Mouse (Mus musculus) embryonic facial prominence, embryonic 14.5 days (tissue): ENCODE results near the gene Pam. TPM values are rescaled to one million over a fixed set of nuclear protein-coding genes. Genes with fewer than 3 reads are reported as not detected.

Experiments used
- ATAC-seq: fragments of 200-750 bp; cut with Nextera tagmentation; 2 replicates; pipeline ENCODE4 v1.8.0; 2017; ENCODE audit warnings: low read depth, moderate number of reproducible peaks, moderate TSS enrichment
- DNase-seq: peaks from one replicate; pipeline ENCODE4 v3.0.0-alpha.2; 2015; ENCODE audit warnings: low spot score
- H3K27ac ChIP-seq: fragments of 300-500 bp; sonication (generic); replicated peaks from 2 replicates; pipeline ENCODE4 v1.5.1; 2014; ENCODE audit warnings: low read depth, mild to moderate bottlenecking, low read length, moderate library complexity
- H3K27me3 ChIP-seq: fragments of 300-500 bp; sonication (generic); replicated peaks from 2 replicates; pipeline ENCODE4 v1.6.1; 2014; ENCODE audit warnings: low read length; ENCODE audit not compliant: control insufficient read depth, insufficient read depth
- H3K36me3 ChIP-seq: fragments of 300-500 bp; sonication (generic); 2 replicates; pipeline ENCODE4 v1.6.1; 2014; ENCODE audit warnings: low read length, mixed read lengths; ENCODE audit not compliant: control insufficient read depth, insufficient read depth
- H3K4me1 ChIP-seq: fragments of 300-500 bp; sonication (generic); 2 replicates; pipeline ENCODE4 v1.6.1; 2014; ENCODE audit warnings: antibody characterized with exemption, low read length; ENCODE audit not compliant: control insufficient read depth, insufficient read depth
- H3K4me2 ChIP-seq: fragments of 300-500 bp; sonication (generic); 2 replicates; pipeline ENCODE4 v1.6.1; 2014; ENCODE audit warnings: low read depth, mild to moderate bottlenecking, low read length, moderate library complexity, mixed read lengths
- H3K4me3 ChIP-seq: fragments of 300-500 bp; sonication (generic); 2 replicates; pipeline ENCODE4 v1.5.1; 2014; ENCODE audit warnings: low read depth, mild to moderate bottlenecking, low read length
- H3K9ac ChIP-seq: fragments of 300-500 bp; sonication (generic); 2 replicates; pipeline ENCODE4 v1.6.1; 2014; ENCODE audit warnings: low read depth, mild to moderate bottlenecking, low read length, moderate library complexity, mixed read lengths
- H3K9me3 ChIP-seq: fragments of 300-500 bp; sonication (generic); 2 replicates; pipeline ENCODE4 v1.6.1; 2016; ENCODE audit warnings: low read length; ENCODE audit not compliant: control insufficient read depth
- WGBS: fragments of 180-500 bp; shearing (Covaris S2); extraction: QIAGEN DNeasy Blood & Tissue Kit; methylation state at CpG from one replicate; pipeline ENCODE4 v1.1.7; 2014; 5-methylcytosine and 5-hydroxymethylcytosine counted together
- polyA plus RNA-seq: library from polyadenylated mRNA; unstranded; fragments of >200 nt; fragmentation: Nextera tagmentation; extraction: Ambion mirVana; gene quantifications from 2 replicates; pipeline ENCODE4 v1.2.1, GENCODE M21; 2014

Gene Pam
- 47.1 and 50.1 TPM in 2 replicates for polyA plus RNA-seq

DNA sequence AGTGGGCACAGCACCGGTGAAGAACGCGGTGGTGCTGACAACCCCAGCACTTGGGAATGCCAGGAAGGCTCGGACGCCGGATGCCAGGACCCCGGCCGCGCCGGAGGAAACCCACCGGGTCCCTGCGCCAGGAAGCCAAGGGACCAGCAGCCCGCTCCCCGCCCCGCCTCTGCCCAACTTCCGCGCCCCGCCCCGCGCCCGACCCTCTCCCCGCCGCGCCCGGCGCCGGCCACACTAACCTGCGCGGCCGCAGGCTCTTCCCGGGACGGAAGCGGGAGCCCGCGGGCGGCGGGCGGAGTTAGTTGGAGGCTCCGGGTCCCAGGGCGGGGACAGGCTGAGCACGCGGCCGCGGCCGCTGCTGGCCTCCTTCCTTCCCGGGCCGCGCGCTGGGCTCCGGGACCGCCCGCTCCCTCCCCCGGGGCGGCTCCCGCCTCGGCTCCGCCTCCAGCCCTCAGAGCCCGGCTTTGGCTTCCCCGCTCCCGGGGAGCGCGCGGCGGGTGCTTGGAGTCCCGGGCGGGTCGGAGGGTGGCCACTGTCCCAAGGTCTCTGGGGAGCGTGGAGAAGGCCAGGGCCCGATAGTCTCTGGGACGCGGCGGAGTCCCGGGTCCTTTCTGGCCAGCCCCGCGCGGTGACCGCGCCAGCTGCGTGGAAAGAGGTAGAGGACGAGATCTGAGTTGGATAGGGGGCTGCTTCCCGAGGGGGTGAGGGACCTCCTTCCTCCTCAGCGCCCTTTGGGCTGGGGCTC lies at the start of gene Pam:
Gene Pam, minus strand, starts transcription at position 401 of the 745 bp plus-strand sequence.
- WGBS: 0% methylated on average over 17 of the region's 82 CpGs
- peak; percentile 97 for ATAC-seq
- Histone ChIP-seq H3K27ac (peak within 1 kb of the TSS; percentile 80), H3K4me1 (peaks cover 6% of the 10 kb centered on the region; the same call in 1 of the 2 replicates), H3K4me2 (peak within 1 kb of the TSS; percentile 83), H3K36me3 (no peaks in the 10 kb centered on the region), H3K4me3 (peak within 1 kb of the TSS; percentile 78), H3K9me3 (no peaks in the 10 kb centered on the region), H3K27me3 (no peaks in the 10 kb centered on the region), H3K9ac (peak within 1 kb of the TSS; percentile 81)
- peak; percentile 92 for DNase-seq

- Histone ChIP-seq H3K9me3 (peaks cover 4% of the 10 kb centered on the region; the same call in 1 of the 2 replicates), H3K9ac (no peak overlapping the region), H3K27me3 (no peaks in the 10 kb centered on the region), H3K36me3 (no peaks in the 10 kb centered on the region), H3K4me3 (no peak overlapping the region), H3K4me2 (no peak overlapping the region), H3K27ac (no peak overlapping the region), H3K4me1 (no peaks in the 10 kb centered on the region)
- WGBS: 94% methylated on average over 1 of the region's 1 CpGs
- DNase-seq (no peak), ATAC-seq (no peak)
Measured at GRCm38 (mm10) chr1:98144845-98145244, 49.4 kb upstream of the Pam start.

DNA sequence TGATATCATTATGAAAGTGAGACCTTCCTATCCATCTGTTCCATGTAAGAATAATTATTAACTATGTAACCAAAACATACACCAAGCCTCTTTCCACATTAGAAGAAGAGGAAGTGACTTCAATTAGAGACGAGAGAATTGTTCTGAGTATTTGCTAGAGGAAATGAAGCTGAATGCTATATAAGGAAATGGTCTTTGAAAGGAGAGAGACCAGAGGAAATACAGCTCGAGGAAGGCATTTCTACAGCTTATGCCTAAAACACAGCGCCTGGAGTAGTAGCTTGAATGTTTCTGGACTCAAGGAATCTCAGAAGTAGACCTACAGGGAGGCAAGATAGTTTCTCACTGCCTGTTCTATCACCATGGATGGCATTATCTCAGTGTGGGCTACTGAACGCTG lies 35.8 kb upstream of the Pam start:
- H3K9me3 ChIP-seq: no peaks in the 10 kb centered on the region
- H3K4me2 ChIP-seq: no peak overlapping the region
- DNase-seq (no peak), ATAC-seq (no peak)
- no peak overlapping the region; the same call in 1 of the 2 replicates for H3K27ac ChIP-seq
- H3K4me1 ChIP-seq: no peaks in the 10 kb centered on the region
- no peak overlapping the region for H3K9ac ChIP-seq
- no peaks in the 10 kb centered on the region for H3K27me3 ChIP-seq
- 65% methylated on average over 4 of the region's 4 CpGs for WGBS
- H3K4me3 ChIP-seq: no peak overlapping the region
- no peaks in the 10 kb centered on the region for H3K36me3 ChIP-seq

DNA sequence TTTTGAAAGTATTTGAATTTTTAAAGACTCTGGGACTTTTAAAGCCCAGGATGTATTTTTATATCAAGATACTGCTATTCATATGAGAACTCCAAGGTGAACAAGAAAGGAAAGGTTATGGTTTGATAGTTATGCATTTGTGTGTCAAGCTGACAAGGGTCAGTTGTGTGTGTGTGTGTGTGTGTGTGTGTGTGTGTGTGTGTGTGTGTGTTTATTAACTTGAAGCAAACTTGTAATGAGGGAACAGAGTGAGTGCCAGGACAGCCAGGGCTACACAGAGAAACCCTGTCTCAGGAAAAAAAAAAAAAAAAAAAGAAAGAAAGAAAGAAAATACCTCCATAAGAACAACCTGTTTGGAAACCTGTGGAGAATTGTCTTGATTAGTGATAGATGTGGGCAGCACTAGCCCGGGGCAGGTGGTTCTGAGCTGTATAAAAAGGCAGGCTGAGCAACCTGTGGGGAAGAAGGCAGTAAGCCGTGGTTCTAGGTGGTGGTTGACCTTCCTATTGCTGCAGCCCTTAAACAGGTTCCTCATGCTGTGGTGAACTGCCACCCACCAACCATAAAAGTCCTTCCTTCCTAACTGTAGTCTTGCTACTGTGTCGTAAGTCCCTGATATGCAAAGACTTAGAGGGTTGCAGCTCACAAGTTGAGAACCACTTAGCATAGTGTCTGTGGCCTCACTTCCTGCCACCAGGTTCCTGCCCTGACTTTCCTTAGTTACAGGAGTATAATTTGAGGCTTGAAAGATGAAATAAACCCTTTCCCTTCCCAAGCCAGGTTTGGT lies 34.3 kb upstream of the Pam start:
- no peak overlapping the region for H3K4me2 ChIP-seq

DNA sequence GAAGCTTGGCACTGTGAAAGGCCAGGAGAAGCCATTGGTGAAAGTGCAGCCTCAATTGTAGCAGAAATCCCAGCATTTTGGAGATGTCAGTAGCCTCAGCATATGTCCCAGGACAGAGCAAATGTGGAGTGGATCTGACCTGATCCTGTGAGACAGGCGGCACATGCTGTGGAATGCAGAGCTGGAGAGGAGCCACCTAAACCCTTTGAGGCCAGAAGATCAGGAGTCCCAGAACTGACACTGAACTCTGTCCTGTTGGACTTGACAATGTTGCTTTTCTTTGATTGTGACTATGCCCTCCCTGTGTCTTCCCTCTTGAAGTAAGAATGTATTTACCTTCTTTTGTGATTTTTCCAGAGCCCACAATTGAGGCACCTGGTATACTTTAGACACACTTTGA lies 33.7 kb upstream of the Pam start:
- Histone ChIP-seq H3K4me2 (no peak overlapping the region), H3K4me1 (no peaks in the 10 kb centered on the region), H3K9me3 (no peaks in the 10 kb centered on the region), H3K4me3 (no peak overlapping the region), H3K27me3 (no peaks in the 10 kb centered on the region), H3K36me3 (no peaks in the 10 kb centered on the region), H3K27ac (no peak overlapping the region), H3K9ac (no peak overlapping the region)
- DNase-seq (no peak), ATAC-seq (no peak)
- 73% methylated on average over 1 of the region's 1 CpGs for WGBS

More for the DNA sequence above, 34.3 kb upstream of the Pam start:
- H3K4me3 ChIP-seq: no peak overlapping the region
- H3K9ac ChIP-seq: no peak overlapping the region
- WGBS: 74% methylated on average over 3 of the region's 3 CpGs
- no peaks in the 10 kb centered on the region for H3K9me3 ChIP-seq
- DNase-seq (no peak), ATAC-seq (no peak)
- no peaks in the 10 kb centered on the region for H3K27me3 ChIP-seq
- no peaks in the 10 kb centered on the region for H3K4me1 ChIP-seq
- no peak overlapping the region for H3K27ac ChIP-seq
- no peaks in the 10 kb centered on the region for H3K36me3 ChIP-seq

DNA sequence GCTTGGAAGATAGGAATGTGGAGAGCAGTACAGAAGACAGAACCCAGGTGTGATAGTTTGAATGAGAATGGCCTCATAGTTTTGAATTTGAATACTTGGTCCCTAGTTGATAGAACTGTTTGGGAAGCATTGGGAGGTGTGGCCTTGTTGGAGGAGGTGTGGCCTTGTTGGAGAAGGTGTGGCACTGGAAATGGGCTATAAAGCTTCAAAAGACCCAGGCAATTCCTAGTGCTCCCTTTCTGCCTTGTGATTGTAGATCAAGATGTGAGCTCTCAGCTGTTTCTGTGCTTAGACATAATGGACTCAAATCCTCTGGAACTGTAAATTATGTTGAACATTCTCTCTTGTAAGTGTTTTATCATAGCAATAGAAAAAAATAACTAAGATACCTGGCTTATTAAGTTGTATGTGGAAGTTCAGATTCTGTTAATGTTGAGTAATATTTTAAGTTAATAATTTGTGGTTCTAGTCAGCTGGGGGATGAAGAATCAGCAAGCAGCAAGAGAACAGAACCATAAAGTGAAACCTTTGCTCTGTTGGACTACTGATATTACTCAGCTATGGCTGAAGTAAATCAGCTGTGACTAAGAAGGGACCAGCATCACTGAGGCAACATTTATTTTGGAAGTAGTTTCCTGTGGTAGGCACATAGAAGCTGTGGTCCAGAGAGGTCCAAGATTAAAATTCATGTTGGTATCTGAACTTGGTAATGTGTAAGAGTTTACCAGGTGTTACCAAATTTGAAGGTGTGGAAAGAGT lies 33.1 kb upstream of the Pam start:
- no peaks in the 10 kb centered on the region for H3K36me3 ChIP-seq
- no peak overlapping the region for H3K4me3 ChIP-seq
- DNase-seq (no peak), ATAC-seq (no peak)
- no peak overlapping the region for H3K4me2 ChIP-seq
- H3K9me3 ChIP-seq: no peaks in the 10 kb centered on the region
- H3K4me1 ChIP-seq: no peaks in the 10 kb centered on the region
- H3K27ac ChIP-seq: no peak overlapping the region
- no peak overlapping the region for H3K9ac ChIP-seq
- no peaks in the 10 kb centered on the region for H3K27me3 ChIP-seq

DNA sequence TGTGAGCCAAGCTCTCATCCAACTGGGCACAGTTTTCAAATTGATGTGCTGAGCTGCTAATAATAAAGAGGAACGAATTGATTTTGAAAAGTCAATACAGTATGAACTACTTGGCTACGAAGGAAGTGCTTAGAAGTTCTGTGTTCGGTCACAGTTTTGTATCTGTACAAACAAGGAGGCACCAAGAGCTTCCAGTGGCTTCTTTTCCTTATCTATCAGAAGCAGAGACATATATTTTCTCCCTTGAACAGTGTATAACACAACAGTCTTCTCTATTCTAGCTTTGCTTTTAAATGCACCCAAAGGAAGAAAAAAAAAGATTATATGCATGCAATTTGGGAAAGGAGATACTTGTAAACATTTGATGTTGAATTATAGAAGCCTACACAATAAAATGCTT lies 30.8 kb upstream of the Pam start:
- no peaks in the 10 kb centered on the region for H3K27me3 ChIP-seq
- no peak for DNase-seq
- no peak overlapping the region for H3K4me3 ChIP-seq
- WGBS: 79% methylated on average over 3 of the region's 3 CpGs
- H3K4me1 ChIP-seq: no peaks in the 10 kb centered on the region
- no peak overlapping the region for H3K9ac ChIP-seq
- H3K9me3 ChIP-seq: no peaks in the 10 kb centered on the region
- H3K36me3 ChIP-seq: no peaks in the 10 kb centered on the region
- H3K27ac ChIP-seq: no peak overlapping the region
- ATAC-seq: no peak
- no peak overlapping the region for H3K4me2 ChIP-seq

GRCm38 (mm10) chr1:98124727-98125126 lies 29.3 kb upstream of the Pam start:
- DNase-seq (no peak), ATAC-seq (no peak)
- H3K36me3 ChIP-seq: no peaks in the 10 kb centered on the region
- H3K27ac ChIP-seq: no peak overlapping the region
- no peaks in the 10 kb centered on the region for H3K4me1 ChIP-seq
- H3K4me3 ChIP-seq: no peak overlapping the region
- no peaks in the 10 kb centered on the region for H3K27me3 ChIP-seq
- no peak overlapping the region for H3K9ac ChIP-seq
- no peaks in the 10 kb centered on the region for H3K9me3 ChIP-seq
- whole genome bisulfite sequencing: 62% methylated on average over 1 of the region's 1 CpGs
- H3K4me2 ChIP-seq: no peak overlapping the region
